Mouse (Mus musculus) intestine, embryonic 14.5 days (tissue): ENCODE results near the gene Apobec3. TPM values are rescaled to one million over a fixed set of nuclear protein-coding genes. Genes with fewer than 3 reads are reported as not detected.

ENCODE experiments used
- ATAC-seq: fragments of 200-750 bp; cut with Nextera tagmentation; replicated peaks from 2 replicates; pipeline ENCODE4 v1.8.0; 2017; ENCODE audit warnings: low read depth, moderate number of reproducible peaks, moderate TSS enrichment, moderate library complexity; ENCODE audit not compliant: low FRiP score, low TSS enrichment
- DNase-seq: peaks from one replicate; pipeline ENCODE4 v3.0.0-alpha.2; 2018; ENCODE audit warnings: low spot score
- H3K27ac ChIP-seq: fragments of 300-500 bp; sonication (generic); 2 replicates; pipeline ENCODE4 v1.5.1; 2014; ENCODE audit warnings: low read depth, mild to moderate bottlenecking, control low read depth
- H3K27me3 ChIP-seq: fragments of 300-500 bp; sonication (generic); replicated peaks from 2 replicates; pipeline ENCODE4 v1.6.1; 2014; ENCODE audit warnings: low read length, control low read depth; ENCODE audit not compliant: control insufficient read depth, insufficient read depth
- H3K36me3 ChIP-seq: fragments of 300-500 bp; sonication (generic); 2 replicates; pipeline ENCODE4 v1.6.1; 2014; ENCODE audit warnings: low read length, control low read depth; ENCODE audit not compliant: control insufficient read depth, insufficient read depth
- H3K4me1 ChIP-seq: fragments of 300-500 bp; sonication (generic); replicated peaks from 2 replicates; pipeline ENCODE4 v1.6.1; 2014; ENCODE audit warnings: low read length, control low read depth, mixed read lengths; ENCODE audit not compliant: control insufficient read depth, insufficient read depth
- H3K4me2 ChIP-seq: fragments of 300-500 bp; sonication (generic); 2 replicates; pipeline ENCODE4 v1.6.1; 2014; ENCODE audit warnings: low read length
- H3K4me3 ChIP-seq: fragments of 300-500 bp; sonication (generic); 2 replicates; pipeline ENCODE4 v1.5.1; 2014; ENCODE audit warnings: low read depth, low read length, control low read depth, mixed read lengths
- H3K9ac ChIP-seq: fragments of 300-500 bp; sonication (generic); 2 replicates; pipeline ENCODE4 v1.6.1; 2014; ENCODE audit warnings: mild to moderate bottlenecking, low read length
- H3K9me3 ChIP-seq: fragments of 300-500 bp; sonication (generic); 2 replicates; pipeline ENCODE4 v1.6.1; 2016; ENCODE audit warnings: low read length, control low read depth; ENCODE audit not compliant: control insufficient read depth
- WGBS: fragments of 180-500 bp; shearing (Covaris S2); extraction: QIAGEN DNeasy Blood & Tissue Kit; methylation state at CpG from one replicate; pipeline ENCODE4 v1.1.7; 2014; 5-methylcytosine and 5-hydroxymethylcytosine counted together
- polyA plus RNA-seq: library from polyadenylated mRNA; unstranded; fragments of >200 nt; fragmentation: Nextera tagmentation; extraction: Ambion mirVana; gene quantifications from 2 replicates; pipeline ENCODE4 v1.2.1, GENCODE M21; 2014

Gene Apobec3
- polyA plus RNA-seq, 1 experiment from 2014 or later, result 11.3 TPM

GRCm38 (mm10) chr15:79927637-79928122, 36.2 kb downstream of the Apobec3 start:
- peak overlapping the region; percentile 54 for H3K9ac ChIP-seq
- under 1% methylated on average over 29 of the region's 29 CpGs for WGBS
- ATAC-seq (peak; percentile 71), DNase-seq (peak; percentile 90)
- H3K27me3 ChIP-seq, result peaks cover 11% of the 10 kb centered on the region
- H3K27ac ChIP-seq, result no peak overlapping the region
- peaks cover 5% of the 10 kb centered on the region; the same call in 1 of the 2 replicates for H3K4me1 ChIP-seq
- H3K4me2 ChIP-seq, result peak overlapping the region; percentile 88
- no peaks in the 10 kb centered on the region for H3K9me3 ChIP-seq
- peak overlapping the region; percentile 62 for H3K4me3 ChIP-seq
- H3K36me3 ChIP-seq, result no peaks in the 10 kb centered on the region

DNA sequence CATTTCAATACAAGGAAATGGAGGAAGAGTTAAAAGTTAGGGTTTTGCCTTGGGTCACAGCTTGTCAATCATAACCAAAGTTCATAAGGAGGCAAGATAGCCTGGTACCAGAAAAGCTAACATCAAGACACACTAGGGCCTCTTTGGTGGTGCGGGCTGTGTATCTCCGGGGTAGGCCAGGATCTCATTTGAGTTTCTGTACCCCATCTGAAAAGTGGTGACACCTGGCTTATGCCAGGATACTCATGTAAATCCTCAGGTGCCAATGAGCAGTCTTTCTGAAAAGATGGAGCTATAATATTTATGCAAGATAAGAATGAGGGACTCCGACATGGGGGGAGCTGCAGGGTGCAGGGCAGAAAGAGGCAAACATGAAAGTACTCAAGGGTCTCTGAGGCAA, 36.9 kb downstream of the Apobec3 start:
- Histone ChIP-seq H3K9me3 (no peaks in the 10 kb centered on the region), H3K27me3 (peaks cover 17% of the 10 kb centered on the region), H3K9ac (peak overlapping the region; percentile 54; the same call in 1 of the 2 replicates), H3K4me2 (peak overlapping the region; percentile 88), H3K27ac (no peak overlapping the region), H3K4me3 (no peak overlapping the region), H3K4me1 (peaks cover 5% of the 10 kb centered on the region; the same call in 1 of the 2 replicates), H3K36me3 (no peaks in the 10 kb centered on the region)
- 82% methylated on average over 3 of the region's 3 CpGs for WGBS
- DNase-seq, result no peak
- ATAC-seq, result no peak

DNA sequence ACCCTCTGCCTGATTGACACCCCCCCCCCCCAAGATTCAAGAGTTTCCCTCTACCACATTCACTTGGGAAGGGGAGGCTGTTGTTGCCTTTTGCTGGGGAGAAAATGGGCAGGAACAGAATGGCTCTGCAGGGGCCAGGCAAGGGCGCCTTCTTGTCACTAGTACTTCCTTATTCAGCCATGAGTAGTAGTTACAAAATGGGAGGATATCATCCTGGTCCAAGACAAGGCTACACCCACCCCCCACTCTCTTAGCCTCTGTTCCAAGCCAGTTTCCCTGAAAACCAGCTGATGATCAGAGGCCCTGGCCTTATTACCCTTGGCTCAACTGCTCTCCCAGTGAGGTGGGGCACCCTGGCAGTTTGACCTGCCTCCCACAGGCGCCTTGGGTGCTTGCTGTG, 37.3 kb downstream of the Apobec3 start:
- H3K27me3 ChIP-seq, result peaks cover 21% of the 10 kb centered on the region
- no peak for ATAC-seq
- no peaks in the 10 kb centered on the region for H3K9me3 ChIP-seq
- H3K4me2 ChIP-seq, result no peak overlapping the region
- no peak overlapping the region for H3K4me3 ChIP-seq
- no peak overlapping the region for H3K27ac ChIP-seq
- H3K9ac ChIP-seq, result no peak overlapping the region
- WGBS, result 74% methylated on average over 2 of the region's 2 CpGs
- no peak for DNase-seq
- peaks cover 5% of the 10 kb centered on the region; the same call in 1 of the 2 replicates for H3K4me1 ChIP-seq
- H3K36me3 ChIP-seq, result no peaks in the 10 kb centered on the region

DNA sequence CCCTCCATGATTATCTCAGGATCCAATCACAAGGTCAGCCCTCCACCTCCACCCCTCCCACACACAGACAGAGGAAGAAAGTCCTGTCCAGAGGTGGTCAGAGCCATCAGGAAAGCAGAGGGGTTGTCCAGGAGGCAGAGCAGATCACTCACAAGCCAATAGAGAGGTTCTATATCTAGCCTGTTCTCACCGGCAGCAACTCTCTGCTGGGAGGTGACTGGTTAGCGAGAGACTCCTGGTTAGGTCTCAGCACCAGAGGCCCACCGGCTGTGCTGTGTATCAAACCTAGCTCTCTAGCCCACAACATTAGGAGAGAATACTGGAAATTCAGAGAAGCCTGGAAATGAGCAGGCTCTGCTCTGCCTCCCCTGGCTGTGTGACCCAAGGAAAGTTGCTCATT, 38.3 kb downstream of the Apobec3 start:
- no peak overlapping the region for H3K4me3 ChIP-seq
- no peak for ATAC-seq
- no peak overlapping the region for H3K27ac ChIP-seq
- H3K36me3 ChIP-seq, result no peaks in the 10 kb centered on the region
- peaks cover 31% of the 10 kb centered on the region for H3K27me3 ChIP-seq
- no peak overlapping the region for H3K9ac ChIP-seq
- no peaks in the 10 kb centered on the region for H3K9me3 ChIP-seq
- H3K4me2 ChIP-seq, result no peak overlapping the region
- DNase-seq, result no peak
- H3K4me1 ChIP-seq, result peaks cover 8% of the 10 kb centered on the region; the same call in 1 of the 2 replicates
- WGBS, result 98% methylated on average over 3 of the region's 3 CpGs

GRCm38 (mm10) chr15:79931496-79932141, 40.2 kb downstream of the Apobec3 start:
- Histone ChIP-seq H3K27ac (no peak overlapping the region), H3K9me3 (no peaks in the 10 kb centered on the region), H3K4me2 (peak overlapping the region; percentile 77), H3K4me3 (peak overlapping the region; percentile 58), H3K27me3 (peaks cover 41% of the 10 kb centered on the region), H3K4me1 (peaks cover 8% of the 10 kb centered on the region; the same call in 1 of the 2 replicates), H3K36me3 (no peaks in the 10 kb centered on the region), H3K9ac (no peak overlapping the region)
- no peak for DNase-seq
- peak; percentile 53; the same call in 1 of the 2 replicates for ATAC-seq
- WGBS, result 21% methylated on average over 13 of the region's 13 CpGs

DNA sequence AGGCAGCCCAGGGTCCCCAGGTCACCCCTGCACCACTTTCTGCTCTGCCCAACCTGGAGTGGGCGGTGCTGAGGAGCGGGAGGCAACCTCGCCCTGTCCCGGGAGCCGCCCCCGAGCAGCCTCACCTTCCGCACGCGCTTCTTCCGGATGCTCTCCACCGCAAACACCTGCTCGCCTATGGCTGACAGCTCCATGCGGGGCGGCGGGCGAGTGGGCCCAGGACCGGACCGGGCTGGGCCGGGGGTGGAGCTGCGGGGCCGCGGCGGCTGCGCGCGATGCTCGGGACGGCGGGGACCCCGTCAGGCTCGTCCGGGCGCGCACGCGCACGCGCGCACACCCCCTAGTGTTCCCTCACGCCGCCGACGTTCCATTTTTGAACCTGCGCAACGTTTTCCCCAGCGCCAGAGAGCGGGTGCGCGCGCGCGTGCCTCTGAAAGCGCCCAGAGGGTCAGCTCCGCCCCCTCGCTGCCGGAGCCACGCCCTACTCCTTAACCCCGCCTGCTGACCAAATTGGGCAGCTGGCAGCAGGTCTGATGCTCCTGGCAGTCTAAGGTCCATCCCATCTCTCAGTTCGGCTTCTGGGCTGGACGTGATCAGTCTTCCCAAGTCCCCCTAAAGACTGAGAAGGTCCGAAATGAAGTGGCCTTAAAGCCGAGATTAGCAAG, 41.0 kb downstream of the Apobec3 start:
- Histone ChIP-seq H3K4me3 (peak overlapping the region; percentile 58), H3K9ac (peak overlapping the region; percentile 50), H3K9me3 (no peaks in the 10 kb centered on the region), H3K27ac (peak overlapping the region; percentile 47), H3K4me2 (peak overlapping the region; percentile 77), H3K36me3 (no peaks in the 10 kb centered on the region), H3K4me1 (peaks cover 3% of the 10 kb centered on the region; the same call in 1 of the 2 replicates), H3K27me3 (peaks cover 41% of the 10 kb centered on the region)
- peak; percentile 91 for DNase-seq
- WGBS, result under 1% methylated on average over 52 of the region's 62 CpGs
- ATAC-seq, result peak; percentile 76

DNA sequence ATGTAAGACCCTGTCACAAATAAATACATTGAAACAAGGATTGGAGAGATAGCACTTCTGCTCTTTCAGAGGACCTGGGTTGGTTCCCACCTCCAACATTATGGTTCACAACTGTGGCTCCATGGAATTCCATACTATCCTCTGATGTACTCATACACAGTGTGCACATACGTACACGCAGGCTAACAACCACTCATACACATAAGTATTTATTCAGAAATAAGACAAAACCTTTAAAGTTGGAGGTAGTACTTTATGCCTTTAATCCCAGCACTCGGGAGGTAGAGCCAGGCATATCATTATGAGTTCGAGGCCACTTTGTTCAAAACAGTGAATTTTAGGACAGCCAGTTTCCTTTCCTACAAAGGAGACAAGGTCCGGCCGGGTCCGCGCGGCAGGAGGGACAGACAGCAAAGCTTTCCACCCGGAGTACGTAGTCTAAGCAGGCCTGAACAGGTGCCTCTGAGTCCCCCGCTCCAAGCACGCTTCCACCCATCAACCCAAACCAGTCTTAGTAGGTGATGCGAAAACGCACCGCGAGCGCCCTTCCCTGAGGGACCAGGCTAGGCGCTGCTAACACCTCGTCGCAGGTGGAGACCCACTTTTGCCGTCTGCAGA, 41.7 kb downstream of the Apobec3 start:
- H3K4me2 ChIP-seq, result peak overlapping the region; percentile 77
- H3K4me3 ChIP-seq, result peak overlapping the region; percentile 58
- 5% methylated on average over 22 of the region's 22 CpGs for WGBS
- peak; percentile 59 for DNase-seq
- H3K9ac ChIP-seq, result no peak overlapping the region
- H3K36me3 ChIP-seq, result no peaks in the 10 kb centered on the region
- H3K27me3 ChIP-seq, result peaks cover 41% of the 10 kb centered on the region
- H3K9me3 ChIP-seq, result no peaks in the 10 kb centered on the region
- ATAC-seq, result no peak
- H3K4me1 ChIP-seq, result peaks cover 2% of the 10 kb centered on the region; the same call in 1 of the 2 replicates
- no peak overlapping the region for H3K27ac ChIP-seq

- H3K27ac ChIP-seq, result no peak overlapping the region
- WGBS, result 4% methylated on average over 22 of the region's 22 CpGs
- peaks cover 2% of the 10 kb centered on the region; the same call in 1 of the 2 replicates for H3K4me1 ChIP-seq
- H3K27me3 ChIP-seq, result peaks cover 41% of the 10 kb centered on the region
- DNase-seq (no peak), ATAC-seq (no peak)
- no peak overlapping the region for H3K9ac ChIP-seq
- no peaks in the 10 kb centered on the region for H3K9me3 ChIP-seq
- H3K36me3 ChIP-seq, result no peaks in the 10 kb centered on the region
- peak overlapping the region; percentile 20 for H3K4me2 ChIP-seq
- no peak overlapping the region for H3K4me3 ChIP-seq
Measured at GRCm38 (mm10) chr15:79933670-79934514, 42.4 kb downstream of the Apobec3 start.
